Mouse (Mus musculus): ENCODE data around the gene Pkig.
"Not testable (repeated sequence)": the region's sequence is repeated elsewhere in the genome, so short reads cannot be mapped to it uniquely, and the experiment has no call there.

DNA sequence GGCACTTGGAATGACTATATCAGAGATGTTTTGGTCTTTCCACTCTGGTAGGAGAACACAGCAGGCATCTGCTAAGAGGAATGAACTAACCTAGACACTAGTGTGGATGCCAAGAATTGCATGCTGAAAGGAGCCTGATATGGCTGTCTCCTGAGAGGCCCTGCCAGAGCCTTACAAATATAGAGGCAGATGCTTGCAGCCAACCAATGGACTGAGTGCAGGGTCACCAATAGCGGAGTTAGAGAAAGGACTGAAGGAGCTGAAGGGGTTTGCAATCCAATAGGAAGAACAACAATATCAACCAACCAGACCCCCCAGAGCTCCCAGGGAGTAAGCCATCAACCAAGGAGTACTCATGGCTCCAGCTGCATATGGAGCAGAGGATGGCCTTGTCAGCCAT is 30.2 kb downstream of the Pkig start:
- TF ChIP-seq CTCF (conservative IDR thresholded peaks at IDR 0.05 in 1 of 2, IDR thresholded peaks at IDR 0.05 in 1 of 2; ENCODE audit: low read depth in 2 of 2, low read length in 2 of 2); POLR2AphosphoS2 (IDR thresholded peaks at IDR 0.05; ENCODE audit: low read depth, low read length); ZC3H11A (IDR thresholded peaks at IDR 0.05; ENCODE audit: low read depth, low read length); MAX (IDR thresholded peaks at IDR 0.05; ENCODE audit: low read length); POLR2A (IDR thresholded peaks at IDR 0.05; ENCODE audit: low read depth, low read length); ZNF384 (IDR thresholded peaks at IDR 0.05; ENCODE audit: low read depth, low read length); USF1 (IDR thresholded peaks at IDR 0.05; ENCODE audit: low read depth, low read length); MAZ (IDR thresholded peaks at IDR 0.05; ENCODE audit: low read depth, low read length); MAFK (IDR thresholded peaks at IDR 0.05; ENCODE audit: insufficient replicate concordance, low read length): not testable (repeated sequence)

Data from CH12.LX (cell line).